Mouse (Mus musculus): ENCODE results near the gene Rnasel.

- no peak for TF ChIP-seq TAL1 (IDR thresholded peaks at IDR 0.05; ENCODE audit: low read length)
- TF ChIP-seq GATA1 (IDR thresholded peaks at IDR 0.05; ENCODE audit: low read length) = no peak
These were observed 2.5 kb upstream of the Rnasel start for GRCm38 (mm10) chr1:153746728-153747127.
